Mouse (Mus musculus): ENCODE results near the gene Immp1l. TPM values are rescaled to one million over a fixed set of nuclear protein-coding genes. Genes with fewer than 3 reads are reported as not detected.

The Immp1l gene
- polyA plus RNA-seq, 2 experiments = 21.0 to 77.7 TPM

- H3K9me3 ChIP-seq (ENCODE audit: control insufficient read depth, low read length) = no peaks in the 10 kb centered on the region
- DNase-seq (ENCODE audit: low read depth in 3 of 3, low spot score in 3 of 3) = no peak
- WGBS (ENCODE audit: insufficient replicate concordance) = 91% methylated on average over 2 of the region's 2 CpGs
- H3K4me1 ChIP-seq (replicated peaks; ENCODE audit: control insufficient read depth in 2 of 2, insufficient read depth in 2 of 2, low read length in 1 of 2) = peaks cover 0 to 5% of the 10 kb centered on the region in 2 experiments
- no peaks in the 10 kb centered on the region for H3K27me3 ChIP-seq (ENCODE audit: control insufficient read depth, insufficient read depth, low read length)
- no peak overlapping the region for H3K4me3 ChIP-seq (ENCODE audit: insufficient read depth in 1 of 2, low read depth in 2 of 2, low read length in 2 of 2)
- no peaks in the 10 kb centered on the region for H3K36me3 ChIP-seq (replicated peaks; ENCODE audit: control insufficient read depth, insufficient read depth, low read depth)
- H3K9ac ChIP-seq (replicated peaks) = no peak overlapping the region
- no peak overlapping the region for H3K27ac ChIP-seq
- no peak for ATAC-seq (ENCODE audit: insufficient read depth)
- no peak overlapping the region for H3K4me2 ChIP-seq (ENCODE audit: low read depth)
- TF ChIP-seq CTCF (IDR thresholded peaks at IDR 0.05; ENCODE audit: low read depth) (no peak), EP300 (IDR thresholded peaks at IDR 0.05; ENCODE audit: low read depth) (no peak)
Observed at GRCm38 (mm10) chr2:105950131-105950530, 45.7 kb downstream of the Immp1l start.

- no peak overlapping the region for H3K9ac ChIP-seq (replicated peaks)
- ATAC-seq (ENCODE audit: insufficient read depth) = no peak
- no peak overlapping the region for H3K27ac ChIP-seq
- H3K36me3 ChIP-seq (replicated peaks; ENCODE audit: control insufficient read depth, insufficient read depth, low read depth) = no peaks in the 10 kb centered on the region
- no peak overlapping the region for H3K4me3 ChIP-seq (ENCODE audit: insufficient read depth in 1 of 2, low read depth in 2 of 2, low read length in 2 of 2)
- H3K4me2 ChIP-seq (ENCODE audit: low read depth) = no peak overlapping the region
- no peaks in the 10 kb centered on the region for H3K9me3 ChIP-seq (ENCODE audit: control insufficient read depth, low read length)
- no peak for DNase-seq (ENCODE audit: low read depth in 3 of 3, low spot score in 3 of 3)
- H3K4me1 ChIP-seq (replicated peaks; ENCODE audit: control insufficient read depth in 2 of 2, insufficient read depth in 2 of 2, low read length in 1 of 2) = peaks cover 0 to 5% of the 10 kb centered on the region in 2 experiments
- TF ChIP-seq CTCF (IDR thresholded peaks at IDR 0.05; ENCODE audit: low read depth) (no peak), EP300 (IDR thresholded peaks at IDR 0.05; ENCODE audit: low read depth) (no peak)
- no peaks in the 10 kb centered on the region for H3K27me3 ChIP-seq (ENCODE audit: control insufficient read depth, insufficient read depth, low read length)
- WGBS (ENCODE audit: insufficient replicate concordance) = 60% methylated on average over 1 of the region's 1 CpGs
Observed at GRCm38 (mm10) chr2:105951350-105951940, 47.0 kb downstream of the Immp1l start.

- ATAC-seq (ENCODE audit: insufficient read depth) = no peak
- Histone ChIP-seq H3K4me2 (ENCODE audit: low read depth) (no peak overlapping the region), H3K27ac (no peak overlapping the region), H3K36me3 (replicated peaks; ENCODE audit: control insufficient read depth, insufficient read depth, low read depth) (no peaks in the 10 kb centered on the region), H3K9ac (replicated peaks) (no peak overlapping the region), H3K27me3 (ENCODE audit: control insufficient read depth, insufficient read depth, low read length) (no peaks in the 10 kb centered on the region), H3K4me1 (replicated peaks; ENCODE audit: control insufficient read depth in 2 of 2, insufficient read depth in 2 of 2, low read length in 1 of 2) (peaks cover 0 to 5% of the 10 kb centered on the region in 2 experiments), H3K4me3 (ENCODE audit: insufficient read depth in 1 of 2, low read depth in 2 of 2, low read length in 2 of 2) (no peak overlapping the region), H3K9me3 (ENCODE audit: control insufficient read depth, low read length) (no peaks in the 10 kb centered on the region)
- TF ChIP-seq CTCF (IDR thresholded peaks at IDR 0.05; ENCODE audit: low read depth) (no peak), EP300 (IDR thresholded peaks at IDR 0.05; ENCODE audit: low read depth) (no peak)
- no peak for DNase-seq (ENCODE audit: low read depth in 3 of 3, low spot score in 3 of 3)
- 49% methylated on average over 4 of the region's 4 CpGs for WGBS (ENCODE audit: insufficient replicate concordance)
Observed at GRCm38 (mm10) chr2:105953862-105954261, 49.4 kb downstream of the Immp1l start.

- H3K27me3 ChIP-seq (ENCODE audit: control insufficient read depth, insufficient read depth, low read length) = no peaks in the 10 kb centered on the region
- H3K9me3 ChIP-seq (ENCODE audit: control insufficient read depth, low read length) = no peaks in the 10 kb centered on the region
- H3K27ac ChIP-seq = no peak overlapping the region
- H3K4me3 ChIP-seq (ENCODE audit: insufficient read depth in 1 of 2, low read depth in 2 of 2, low read length in 2 of 2) = no peak overlapping the region
- TF ChIP-seq EP300 (IDR thresholded peaks at IDR 0.05; ENCODE audit: low read depth) (no peak), CTCF (IDR thresholded peaks at IDR 0.05; ENCODE audit: low read depth) (no peak)
- ATAC-seq (ENCODE audit: insufficient read depth) (no peak), DNase-seq (ENCODE audit: low read depth in 3 of 3, low spot score in 3 of 3) (no peak)
- 89% methylated on average over 1 of the region's 1 CpGs for WGBS (ENCODE audit: insufficient replicate concordance)
- no peak overlapping the region for H3K4me2 ChIP-seq (ENCODE audit: low read depth)
- no peaks in the 10 kb centered on the region for H3K36me3 ChIP-seq (replicated peaks; ENCODE audit: control insufficient read depth, insufficient read depth, low read depth)
- no peaks in the 10 kb centered on the region for H3K4me1 ChIP-seq (replicated peaks; ENCODE audit: control insufficient read depth in 2 of 2, insufficient read depth in 2 of 2, low read length in 1 of 2)
- H3K9ac ChIP-seq (replicated peaks) = no peak overlapping the region
Observed at GRCm38 (mm10) chr2:105963447-105963846, 59.0 kb downstream of the Immp1l start.

GRCm38 (mm10) chr2:105973941-105974340, 69.5 kb downstream of the Immp1l start:
- no peak for DNase-seq (ENCODE audit: low read depth in 3 of 3, low spot score in 3 of 3)
- ATAC-seq (ENCODE audit: insufficient read depth) = no peak
- no peak overlapping the region for H3K4me2 ChIP-seq (ENCODE audit: low read depth)
- H3K27ac ChIP-seq = no peak overlapping the region
- H3K4me3 ChIP-seq (ENCODE audit: insufficient read depth in 1 of 2, low read depth in 2 of 2, low read length in 2 of 2) = no peak overlapping the region
- no peak overlapping the region for H3K9ac ChIP-seq (replicated peaks)
- H3K9me3 ChIP-seq (ENCODE audit: control insufficient read depth, low read length) = no peaks in the 10 kb centered on the region
- H3K27me3 ChIP-seq (ENCODE audit: control insufficient read depth, insufficient read depth, low read length) = no peaks in the 10 kb centered on the region
- no peak for TF ChIP-seq CTCF (IDR thresholded peaks at IDR 0.05; ENCODE audit: low read depth)
- no peak for TF ChIP-seq EP300 (IDR thresholded peaks at IDR 0.05; ENCODE audit: low read depth)
- no peaks in the 10 kb centered on the region; the same call in 1 of the 2 replicates for H3K36me3 ChIP-seq (replicated peaks; ENCODE audit: control insufficient read depth, insufficient read depth, low read depth)
- no peaks in the 10 kb centered on the region for H3K4me1 ChIP-seq (replicated peaks; ENCODE audit: control insufficient read depth in 2 of 2, insufficient read depth in 2 of 2, low read length in 1 of 2)
- WGBS (ENCODE audit: insufficient replicate concordance) = 51% methylated on average over 2 of the region's 2 CpGs

Data from liver, embryonic 14.5 days (tissue).